Mouse (Mus musculus) right cerebral cortex, postnatal 10 days (tissue): ENCODE results near the gene Oaz2.

Experiments used
- DNase-seq, 2 experiments: peaks; one replicate each; pipeline ENCODE4 v3.0.0; 2021; ENCODE audit warnings: low spot score in 2 of 2

The Oaz2 gene

GRCm38 (mm10) chr9:65667701-65668100 lies at the start of gene Oaz2:
Gene Oaz2 (plus strand): TSS chr9:65668001.
- DNase-seq = no peak

- no peak for DNase-seq
These were observed 48.5 kb upstream of the Oaz2 start for GRCm38 (mm10) chr9:65619311-65619710.

GRCm38 (mm10) chr9:65621196-65621595 lies 46.6 kb upstream of the Oaz2 start:
- no peak for DNase-seq

GRCm38 (mm10) chr9:65621666-65622065 lies 46.1 kb upstream of the Oaz2 start:
- no peak for DNase-seq

- DNase-seq = no peak
These were observed 45.0 kb upstream of the Oaz2 start for GRCm38 (mm10) chr9:65622826-65623225.

GRCm38 (mm10) chr9:65624266-65624665 lies 43.5 kb upstream of the Oaz2 start:
- DNase-seq = no peak

- DNase-seq = peak in 1 of 2 experiments; percentile 19
These were observed 38.6 kb upstream of the Oaz2 start, which contains the start of gene Rbpms2 for GRCm38 (mm10) chr9:65629025-65629766. Gene Rbpms2 (plus strand): TSS chr9:65629648.

GRCm38 (mm10) chr9:65629767-65630630 lies 37.8 kb upstream of the Oaz2 start:
- peak in 1 of 2 experiments; percentile 36 for DNase-seq

- DNase-seq = no peak
These were observed 37.0 kb upstream of the Oaz2 start for GRCm38 (mm10) chr9:65630631-65631353.

- no peak for DNase-seq
These were observed 36.3 kb upstream of the Oaz2 start for GRCm38 (mm10) chr9:65631354-65632021.

- DNase-seq = no peak
These were observed 32.0 kb upstream of the Oaz2 start for GRCm38 (mm10) chr9:65635766-65636165.

- DNase-seq = no peak
These were observed 30.9 kb upstream of the Oaz2 start for GRCm38 (mm10) chr9:65636926-65637325.

- DNase-seq = no peak
These were observed 28.7 kb upstream of the Oaz2 start for GRCm38 (mm10) chr9:65639065-65639464.

- DNase-seq = no peak
These were observed 26.9 kb upstream of the Oaz2 start for GRCm38 (mm10) chr9:65640838-65641410.

- DNase-seq = no peak
These were observed 26.3 kb upstream of the Oaz2 start for GRCm38 (mm10) chr9:65641446-65642052.

- no peak for DNase-seq
These were observed 25.3 kb upstream of the Oaz2 start for GRCm38 (mm10) chr9:65642546-65642945.

- DNase-seq = no peak
These were observed 22.8 kb upstream of the Oaz2 start for GRCm38 (mm10) chr9:65644960-65645359.

GRCm38 (mm10) chr9:65645984-65646383 lies 21.8 kb upstream of the Oaz2 start:
- DNase-seq = no peak

GRCm38 (mm10) chr9:65646782-65647181 lies 21.0 kb upstream of the Oaz2 start:
- DNase-seq = no peak

- no peak for DNase-seq
These were observed 19.1 kb upstream of the Oaz2 start for GRCm38 (mm10) chr9:65648730-65649129.

- no peak for DNase-seq
These were observed 17.8 kb upstream of the Oaz2 start for GRCm38 (mm10) chr9:65649997-65650396.
